Mouse (Mus musculus): ENCODE data around the gene Iffo2. TPM values are rescaled to one million over a fixed set of nuclear protein-coding genes. Genes with fewer than 3 reads are reported as not detected.

Iffo2 gene
- total RNA-seq, 2 experiments from 2014 or later, result 17.5 to 17.8 TPM

GRCm38 (mm10) chr4:139580663-139581336 is 50.5 kb downstream of the Iffo2 start:
- DNase-seq (ENCODE audit: low spot score in 2 of 2), result no peak

- no peak for DNase-seq (ENCODE audit: low spot score in 2 of 2)
Measured at GRCm38 (mm10) chr4:139581427-139582051, 51.2 kb downstream of the Iffo2 start.

- no peak for DNase-seq (ENCODE audit: low spot score in 2 of 2)
Measured at GRCm38 (mm10) chr4:139582346-139582745, 52.0 kb downstream of the Iffo2 start.

GRCm38 (mm10) chr4:139582903-139583302 is 52.6 kb downstream of the Iffo2 start:
- DNase-seq (ENCODE audit: low spot score in 2 of 2), result no peak

- no peak for DNase-seq (ENCODE audit: low spot score in 2 of 2)
Measured at GRCm38 (mm10) chr4:139583629-139584245, 53.4 kb downstream of the Iffo2 start.

GRCm38 (mm10) chr4:139584704-139585103 is 54.4 kb downstream of the Iffo2 start:
- no peak for DNase-seq (ENCODE audit: low spot score in 2 of 2)

GRCm38 (mm10) chr4:139585713-139586112 is 55.4 kb downstream of the Iffo2 start:
- DNase-seq (ENCODE audit: low spot score in 2 of 2), result no peak

- no peak for DNase-seq (ENCODE audit: low spot score in 2 of 2)
Measured at GRCm38 (mm10) chr4:139587370-139587769, 57.0 kb downstream of the Iffo2 start.

GRCm38 (mm10) chr4:139587773-139588172 is 57.4 kb downstream of the Iffo2 start:
- DNase-seq (ENCODE audit: low spot score in 2 of 2), result no peak

- no peak for DNase-seq (ENCODE audit: low spot score in 2 of 2)
Measured at GRCm38 (mm10) chr4:139589351-139590027, 59.1 kb downstream of the Iffo2 start.

- DNase-seq (ENCODE audit: low spot score in 2 of 2), result no peak
Measured at GRCm38 (mm10) chr4:139590446-139590845, 60.1 kb downstream of the Iffo2 start.

- no peak for DNase-seq (ENCODE audit: low spot score in 2 of 2)
Measured at GRCm38 (mm10) chr4:139592895-139593294, 62.5 kb downstream of the Iffo2 start.

- DNase-seq (ENCODE audit: low spot score in 2 of 2), result no peak
Measured at GRCm38 (mm10) chr4:139593383-139593782, 63.0 kb downstream of the Iffo2 start.

- DNase-seq (ENCODE audit: low spot score in 2 of 2), result no peak
Measured at GRCm38 (mm10) chr4:139594062-139594461, 63.7 kb downstream of the Iffo2 start.

GRCm38 (mm10) chr4:139596715-139597114 is 66.4 kb downstream of the Iffo2 start:
- no peak for DNase-seq (ENCODE audit: low spot score in 2 of 2)

GRCm38 (mm10) chr4:139597286-139598284 is 67.2 kb downstream of the Iffo2 start:
- no peak for DNase-seq (ENCODE audit: low spot score in 2 of 2)

GRCm38 (mm10) chr4:139598356-139598755 is 68.0 kb downstream of the Iffo2 start:
- DNase-seq (ENCODE audit: low spot score in 2 of 2), result no peak

GRCm38 (mm10) chr4:139598950-139599518 is 68.7 kb downstream of the Iffo2 start:
- DNase-seq (ENCODE audit: low spot score in 2 of 2), result peak in 1 of 2 experiments; percentile 37

- no peak for DNase-seq (ENCODE audit: low spot score in 2 of 2)
Measured at GRCm38 (mm10) chr4:139601519-139602356, 71.4 kb downstream of the Iffo2 start.

Measured in layer of hippocampus, postnatal 14 days (tissue).